Mouse (Mus musculus) retina, embryonic 14.5 days (tissue): ENCODE results near the gene Pgp.
"Not testable (repeated sequence)": the region's sequence is repeated elsewhere in the genome, so short reads cannot be mapped to it uniquely, and the experiment has no call there.

Experiments used
- DNase-seq: peaks from one replicate; pipeline ENCODE4 v3.0.0-alpha.2; 2015; ENCODE audit warnings: low spot score

Pgp gene

DNA sequence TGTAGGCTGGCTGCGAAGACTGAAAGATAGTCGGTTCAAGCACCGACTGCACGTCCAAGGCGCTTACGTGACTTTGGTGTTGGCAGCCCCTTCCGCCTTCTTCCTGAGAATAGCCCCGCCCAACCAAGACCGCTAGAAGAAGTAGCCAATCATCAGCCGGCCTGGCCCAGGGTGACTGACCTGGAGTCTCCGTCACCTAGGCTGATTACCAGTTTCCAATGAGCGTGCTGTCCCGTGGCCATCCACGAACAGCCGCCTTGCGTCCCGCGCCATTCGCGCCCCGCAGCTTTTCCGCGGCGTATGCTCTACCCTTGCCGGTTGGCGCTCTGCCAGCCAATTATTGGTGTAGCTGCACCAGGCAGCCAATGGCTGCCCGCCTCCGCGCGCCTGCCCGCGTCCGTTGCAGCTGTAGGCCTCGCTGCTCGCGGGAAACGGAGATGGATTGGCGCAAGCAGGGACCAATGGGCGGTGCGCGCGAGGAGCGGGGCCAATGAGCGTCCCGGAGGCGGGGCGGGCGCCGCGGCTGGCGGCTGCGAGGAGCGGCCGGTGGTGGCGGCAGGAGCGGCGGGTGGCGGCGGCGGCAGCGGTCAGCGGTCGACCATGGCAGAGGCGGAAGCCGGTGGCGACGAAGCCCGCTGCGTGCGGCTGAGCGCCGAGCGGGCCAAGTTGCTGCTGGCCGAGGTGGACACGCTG, at the start of gene Pgp, which contains the start of gene E4f1:
Pgp (plus strand) TSS at position 483 of the 693 bp plus-strand sequence.
E4f1 (minus strand) TSS at position 404 of the 693 bp plus-strand sequence.
- peak; percentile 98 for DNase-seq

GRCm38 (mm10) chr17:24423114-24423513, 47.1 kb upstream of the Pgp start:
- no peak for DNase-seq

DNA sequence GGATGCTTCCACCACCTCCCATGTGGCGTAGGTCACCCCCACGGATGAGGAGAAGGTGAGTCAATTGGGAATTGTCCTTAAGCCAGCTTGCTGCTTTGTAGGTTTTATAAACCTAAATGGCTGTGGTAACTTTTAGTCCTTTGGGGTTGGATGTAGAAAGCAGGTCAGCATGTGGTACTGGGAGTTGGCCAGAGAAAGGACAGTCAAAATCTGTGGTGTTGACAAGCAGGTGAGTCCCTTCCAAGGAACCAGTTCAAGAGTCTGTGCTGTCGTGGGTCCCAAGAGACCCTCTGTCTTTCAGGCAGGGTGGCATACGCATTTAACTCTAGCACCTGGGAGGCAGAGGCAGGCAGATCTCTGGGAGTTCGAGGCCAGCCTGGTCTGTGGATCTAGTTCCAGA, 45.7 kb upstream of the Pgp start:
- no peak for DNase-seq

DNA sequence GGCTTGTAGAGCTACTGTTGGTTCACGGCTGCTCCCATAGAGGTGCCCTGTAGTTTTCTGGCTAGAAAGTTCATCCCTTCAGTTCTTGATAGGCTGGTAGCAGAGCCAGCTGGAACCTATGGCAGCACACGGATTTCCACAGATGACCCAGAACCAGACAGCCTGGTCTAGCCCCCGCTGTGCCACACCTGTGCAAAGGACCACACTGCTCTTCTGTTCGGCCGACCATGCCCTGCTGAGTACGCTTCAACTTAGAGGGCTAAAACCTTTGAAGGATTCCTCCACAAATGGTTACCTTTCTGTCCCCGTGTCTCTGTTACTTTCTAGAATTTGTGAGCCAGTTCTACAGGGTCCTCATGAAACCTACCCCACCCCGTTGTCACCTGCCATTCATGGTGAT, 44.9 kb upstream of the Pgp start:
- DNase-seq: not testable (repeated sequence)

DNA sequence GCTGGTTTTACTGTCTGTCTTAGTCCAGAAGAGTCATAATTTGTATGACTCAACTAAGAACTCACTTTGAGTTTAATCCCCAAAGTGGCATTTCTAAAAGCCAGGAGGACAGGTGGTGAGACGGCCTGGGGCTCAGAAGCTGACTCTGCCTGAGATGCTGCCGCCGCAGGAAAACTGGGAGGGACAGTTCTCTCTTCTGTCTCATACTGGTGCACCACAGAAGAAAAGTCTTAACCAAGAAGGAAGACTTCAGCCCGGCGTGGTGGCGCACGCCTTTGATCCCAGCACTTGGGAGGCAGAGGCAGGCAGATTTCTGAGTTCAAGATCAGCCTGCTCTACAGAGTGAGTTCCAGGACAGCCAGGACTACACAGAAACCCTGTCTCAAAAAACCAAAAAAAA, 44.3 kb upstream of the Pgp start:
- no peak for DNase-seq

DNA sequence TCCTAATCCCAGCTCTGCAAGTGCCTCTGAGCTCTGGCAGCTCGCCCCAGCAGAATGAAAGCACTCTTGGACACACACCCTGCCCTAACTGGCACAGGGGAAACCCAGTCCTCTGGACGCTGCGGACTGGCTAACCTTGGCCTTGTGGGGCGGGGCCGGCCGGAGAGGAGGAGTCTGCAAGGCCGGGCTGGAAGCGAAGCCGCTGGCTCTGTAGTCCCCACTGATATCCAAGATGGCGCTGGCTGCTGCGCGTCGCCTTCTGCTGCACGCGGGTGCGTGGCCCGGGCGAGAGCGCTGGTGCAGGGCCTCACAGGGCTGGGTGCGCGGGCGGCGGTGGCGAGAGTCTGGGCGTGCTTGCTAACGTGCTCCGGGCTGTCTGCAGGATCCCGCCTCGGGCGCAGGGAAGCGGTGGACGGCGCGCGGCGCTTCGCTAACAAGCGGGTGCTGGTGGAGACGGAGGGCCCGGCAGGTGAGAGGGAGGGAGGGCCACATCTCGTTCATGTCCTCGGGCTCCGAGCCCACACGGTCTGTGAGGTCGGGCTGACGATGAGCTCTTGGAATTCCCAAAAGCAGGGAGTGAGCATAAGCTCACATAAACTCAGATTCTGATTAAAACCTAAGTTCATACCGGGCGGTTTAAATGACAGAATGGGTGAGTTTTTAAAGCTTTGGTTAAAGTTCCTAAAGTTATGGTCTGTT, 43.6 kb upstream of the Pgp start, which contains the start of gene Eci1:
Eci1 (plus strand) TSS at position 171 of the 699 bp plus-strand sequence.
- peak; percentile 94 for DNase-seq

- DNase-seq: peak; percentile 33
These were observed 43.0 kb upstream of the Pgp start for GRCm38 (mm10) chr17:24427170-24427557.

DNA sequence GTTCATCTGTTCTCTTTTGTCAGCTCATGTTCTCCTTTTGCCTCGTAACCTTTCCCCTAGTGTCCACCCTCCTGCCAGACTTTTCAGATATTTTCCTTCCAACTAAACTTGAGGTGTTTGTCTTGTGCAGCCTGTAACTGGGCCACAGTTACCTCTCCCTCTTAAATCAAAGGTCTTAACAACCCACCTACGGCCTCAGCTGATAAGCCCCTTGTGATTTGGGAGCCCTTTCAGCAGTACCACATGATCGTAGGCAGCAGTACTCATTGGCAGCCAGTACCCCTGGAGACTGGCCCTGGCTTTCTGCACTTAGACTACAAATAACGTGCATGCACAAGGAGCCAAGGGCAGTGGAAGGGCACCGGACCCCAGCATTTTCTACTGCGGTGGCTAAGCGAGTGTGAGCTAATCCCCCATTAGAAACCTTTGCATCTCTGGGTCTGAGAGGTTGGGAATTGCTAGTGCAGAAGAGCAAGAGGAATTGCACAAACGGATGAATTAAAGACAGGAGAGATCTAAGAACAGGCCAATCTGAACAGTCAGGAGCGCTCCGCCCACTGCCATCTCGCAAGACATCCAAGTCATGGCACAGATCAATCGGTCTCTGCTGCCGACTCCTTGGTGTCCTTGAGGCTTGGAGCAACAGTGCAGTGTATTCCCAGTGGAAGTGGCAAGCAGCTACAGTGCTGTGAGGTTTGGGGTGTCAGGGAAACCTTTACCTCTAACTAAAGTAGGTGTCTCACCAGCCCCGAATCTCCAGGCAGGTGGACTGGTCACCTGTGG, 40.8 kb upstream of the Pgp start:
- DNase-seq: no peak

DNA sequence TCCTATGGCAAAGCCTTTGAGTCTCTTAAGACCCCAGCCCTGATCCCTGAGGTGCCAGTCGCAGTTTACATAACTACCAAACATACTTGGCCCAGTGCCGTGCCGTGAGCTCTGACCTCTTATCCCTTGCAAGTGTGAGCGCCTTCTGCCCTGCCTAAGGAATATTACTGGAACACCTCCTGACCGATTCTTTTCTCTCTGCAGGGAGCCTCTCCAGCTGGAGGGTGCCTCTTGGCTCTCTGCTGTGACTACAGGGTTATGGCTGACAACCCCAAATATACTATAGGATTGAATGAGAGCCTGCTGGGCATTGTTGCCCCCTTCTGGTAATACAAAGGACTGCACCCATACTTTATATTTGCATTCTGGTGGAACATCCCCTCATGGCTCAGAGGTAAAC, 33.2 kb upstream of the Pgp start:
- DNase-seq: peak; percentile 83

- no peak for DNase-seq
These were observed 29.8 kb upstream of the Pgp start for GRCm38 (mm10) chr17:24440377-24440776.

DNA sequence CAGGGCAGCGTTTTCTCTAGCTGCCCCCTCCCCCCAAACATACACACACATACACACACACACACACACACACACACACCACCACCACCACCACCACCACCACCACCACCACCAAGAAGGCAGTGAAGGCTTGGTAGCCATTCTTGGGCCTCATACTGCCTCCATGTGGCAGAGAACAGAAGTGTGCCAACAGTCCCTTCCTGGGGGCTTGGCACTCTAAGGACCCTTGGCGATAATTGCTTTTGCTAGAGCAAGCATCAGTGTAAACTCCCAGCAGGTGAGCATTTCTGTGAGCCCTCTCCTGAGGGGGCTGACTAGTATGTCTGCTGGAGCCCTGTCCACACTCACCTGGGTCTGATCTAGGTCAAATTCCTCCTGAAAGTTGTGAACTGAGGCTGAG, 29.0 kb upstream of the Pgp start:
- peak; percentile 37 for DNase-seq

DNA sequence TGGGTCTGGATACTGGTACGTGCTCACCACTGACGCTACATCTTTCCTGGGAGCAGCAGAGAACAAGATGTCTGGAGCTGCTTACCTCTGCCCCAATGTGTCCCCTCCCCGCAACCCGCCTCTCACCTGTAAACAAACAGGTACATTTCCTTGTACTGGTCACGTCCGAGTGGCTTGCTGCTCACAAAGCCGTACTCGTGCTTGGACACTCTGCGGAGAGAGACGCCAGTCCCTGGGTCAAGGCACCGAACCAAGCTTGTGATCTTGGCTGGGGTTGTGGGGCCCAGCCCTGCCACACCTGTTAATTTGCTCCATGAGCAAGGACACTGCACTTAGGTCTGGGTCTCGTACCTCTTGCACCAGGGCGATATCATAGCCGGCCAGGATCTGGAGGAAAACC, 28.1 kb upstream of the Pgp start:
- DNase-seq: no peak

- no peak for DNase-seq
These were observed 27.5 kb upstream of the Pgp start, which contains the start of gene Dnase1l2 for GRCm38 (mm10) chr17:24442632-24443155. Dnase1l2 (minus strand) TSS chr17:24443105.

GRCm38 (mm10) chr17:24443409-24443808, 26.8 kb upstream of the Pgp start:
- DNase-seq: no peak

DNA sequence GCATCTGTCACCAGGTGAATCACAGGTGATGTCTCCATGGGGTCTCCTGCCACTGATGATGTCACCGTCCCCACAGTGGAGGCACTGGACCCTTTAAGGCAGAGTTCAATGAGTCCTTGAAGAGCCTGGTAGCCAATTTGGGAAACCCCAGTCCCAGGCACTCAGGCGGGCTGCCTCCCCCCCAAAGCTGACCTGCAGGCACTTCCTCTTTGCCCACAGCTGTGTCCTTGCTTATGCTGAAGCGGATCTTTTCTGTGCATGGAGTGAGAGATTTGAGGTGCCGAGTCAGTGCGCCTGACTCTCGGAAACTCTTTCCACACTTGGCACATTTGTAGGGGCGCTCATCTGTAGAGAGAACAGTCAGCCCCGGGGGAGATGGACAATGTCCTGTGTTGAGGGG, 23.6 kb upstream of the Pgp start:
- DNase-seq: no peak

DNA sequence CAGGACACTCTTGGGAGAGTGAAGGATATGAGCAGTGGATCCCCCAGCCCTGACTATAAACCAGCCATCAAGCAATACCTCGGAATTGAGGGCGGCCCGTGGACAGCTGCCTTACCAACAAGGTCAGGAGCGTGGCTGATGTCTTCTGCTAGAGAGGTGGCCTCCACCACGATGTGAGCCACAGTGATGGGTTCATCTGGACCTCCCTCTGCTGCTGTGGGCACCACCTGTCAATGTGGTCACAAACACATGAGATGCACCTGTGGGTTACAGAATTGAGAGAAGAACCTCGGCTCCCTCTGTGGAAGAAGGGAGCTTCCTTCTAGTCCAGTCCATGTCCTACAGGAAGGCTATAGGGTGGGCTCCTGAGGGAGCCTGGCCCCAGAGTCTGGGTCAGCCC, 20.7 kb upstream of the Pgp start:
- DNase-seq: no peak

DNA sequence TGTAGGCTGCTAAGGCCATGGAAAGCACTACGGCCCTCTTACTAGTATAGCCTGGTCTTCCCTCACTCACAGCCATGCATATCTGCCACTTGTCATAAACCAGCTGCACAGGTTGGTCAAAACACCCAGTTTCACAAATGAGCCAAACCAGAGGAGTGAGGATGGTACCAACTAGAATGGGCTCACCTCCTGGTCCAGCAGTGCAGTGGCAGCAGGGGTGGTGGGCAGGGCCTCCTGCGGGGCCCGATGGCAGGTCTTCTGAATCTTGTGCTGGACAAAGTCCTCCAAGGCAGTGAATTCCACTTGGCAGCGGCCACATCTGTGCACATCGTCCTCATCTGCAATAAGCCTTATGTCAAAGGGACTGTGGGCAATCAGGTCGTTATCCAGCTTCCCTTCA, 19.0 kb upstream of the Pgp start:
- no peak for DNase-seq

DNA sequence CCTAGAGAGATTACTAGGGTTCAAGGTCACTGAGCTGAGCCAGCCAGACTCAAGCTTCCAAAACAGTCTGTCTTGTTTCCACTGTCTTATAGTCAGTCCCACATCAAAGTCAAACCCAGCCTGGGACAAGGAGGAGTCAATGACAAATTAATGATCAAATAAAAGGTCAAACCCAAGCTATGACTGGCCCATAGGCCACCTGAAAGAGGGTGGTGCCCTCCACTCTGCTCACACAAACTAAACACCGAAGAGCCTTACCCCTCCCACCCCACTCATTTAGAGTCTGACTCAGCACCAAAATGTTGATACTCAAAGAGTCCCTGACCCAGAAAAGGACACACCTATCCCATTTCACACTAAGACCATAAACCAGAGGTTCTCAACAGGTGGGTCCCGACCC, 16.8 kb upstream of the Pgp start:
- no peak for DNase-seq

- DNase-seq: no peak
These were observed 15.9 kb upstream of the Pgp start for GRCm38 (mm10) chr17:24454218-24454755.

DNA sequence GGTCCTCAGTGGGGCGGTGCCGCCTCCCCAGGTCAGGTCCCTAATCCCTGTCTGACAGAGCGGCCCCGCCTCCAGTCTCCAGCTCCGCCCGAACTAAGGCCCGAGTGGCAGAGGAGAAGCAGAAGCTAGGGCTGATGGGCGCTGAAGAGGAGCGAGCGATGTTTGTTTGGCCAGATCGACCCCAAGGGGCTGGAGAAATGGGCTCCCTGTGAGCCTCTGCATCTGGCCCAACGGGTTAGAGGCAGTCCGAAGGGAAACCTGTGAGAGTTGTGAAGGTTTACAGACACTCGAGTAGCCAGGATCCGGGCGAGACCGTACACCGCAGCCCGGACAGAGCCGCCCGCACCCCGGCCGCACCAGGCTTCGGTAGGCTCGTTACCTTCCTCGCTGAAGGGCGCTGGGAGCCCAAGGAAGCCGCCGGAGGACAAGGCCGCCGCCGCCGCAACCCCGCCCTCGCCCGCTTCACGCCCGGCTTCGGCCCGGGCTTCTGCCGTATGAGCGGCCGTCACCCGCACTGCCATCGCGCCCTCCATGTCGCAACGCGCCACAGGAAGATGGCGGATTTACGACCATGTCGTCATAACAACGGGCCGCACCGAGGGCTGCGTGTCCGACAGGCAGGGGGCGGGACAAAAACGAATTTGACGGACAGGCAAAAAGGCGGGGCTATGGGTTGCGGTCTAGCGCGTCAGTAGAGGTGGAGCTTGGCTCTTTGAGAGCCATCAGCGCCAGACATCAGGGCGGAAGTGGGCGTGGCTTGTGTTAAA, 15.3 kb upstream of the Pgp start:
- DNase-seq: peak; percentile 99

DNA sequence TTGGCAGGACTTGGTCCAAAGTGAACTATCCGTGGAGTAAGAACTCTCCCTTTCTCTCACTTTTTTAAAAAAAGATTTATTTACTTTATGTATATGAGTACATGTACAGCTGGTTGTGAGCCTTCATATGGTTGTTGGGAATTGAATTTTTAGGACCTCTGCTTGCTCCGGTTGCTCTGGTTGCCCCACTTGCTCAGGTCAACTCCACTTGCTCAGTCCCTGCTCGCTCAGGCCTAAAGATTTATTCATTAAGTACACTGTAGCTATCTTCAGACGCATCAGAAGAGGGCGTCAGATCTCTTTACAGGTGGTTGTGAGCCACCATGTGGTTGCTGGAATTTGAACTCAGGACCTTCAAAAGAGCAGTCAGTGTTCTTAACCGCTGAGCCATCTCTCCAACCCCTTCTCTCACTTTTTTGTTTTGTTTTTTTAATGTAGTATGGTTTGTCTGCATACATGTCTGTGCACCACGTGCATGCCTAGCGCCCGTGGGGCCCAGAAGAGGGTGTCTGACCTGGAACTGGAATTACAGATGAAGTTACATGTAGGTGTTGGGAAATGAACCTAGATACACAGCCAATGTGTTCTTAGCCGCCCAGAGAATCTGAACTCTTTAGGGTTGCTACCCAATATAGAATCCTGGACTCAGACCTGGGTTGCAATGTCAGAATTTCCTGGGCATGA, 14.5 kb upstream of the Pgp start:
- not testable (repeated sequence) for DNase-seq
